Mouse (Mus musculus): ENCODE measurements around the gene Tgfa.

- no peak for TF ChIP-seq POLR2A (IDR thresholded peaks at IDR 0.05; ENCODE audit: extremely low read depth, insufficient read depth, low read length)
- no peak for TF ChIP-seq CTCF (IDR thresholded peaks at IDR 0.05; ENCODE audit: extremely low read depth, insufficient read depth, low read length)
Observed at GRCm38 (mm10) chr6:86186106-86186955, 8.7 kb upstream of the Tgfa start.
